Mouse (Mus musculus) brain, embryonic 14.5 days (tissue): ENCODE results near the gene Gm17428.
"Not testable (repeated sequence)": the region's sequence is repeated elsewhere in the genome, so short reads cannot be mapped to it uniquely, and the experiment has no call there.

Experiments
- CTCF ChIP-seq: fragments of 200-500 bp; IDR thresholded peaks from 2 replicates; pipeline ENCODE4 v1.5.1; 2012; ENCODE audit warnings: inconsistent platforms, mild to moderate bottlenecking, moderate library complexity, borderline replicate concordance; ENCODE audit not compliant: insufficient read depth, insufficient read length; ENCODE audit errors: extremely low read depth
- POLR2A ChIP-seq: fragments of 200-500 bp; IDR thresholded peaks from 2 replicates; pipeline ENCODE4 v1.6.1; 2012; ENCODE audit warnings: mild to moderate bottlenecking, inconsistent platforms, borderline replicate concordance; ENCODE audit not compliant: poor library complexity, insufficient read depth, insufficient read length, severe bottlenecking; ENCODE audit errors: extremely low read depth

DNA sequence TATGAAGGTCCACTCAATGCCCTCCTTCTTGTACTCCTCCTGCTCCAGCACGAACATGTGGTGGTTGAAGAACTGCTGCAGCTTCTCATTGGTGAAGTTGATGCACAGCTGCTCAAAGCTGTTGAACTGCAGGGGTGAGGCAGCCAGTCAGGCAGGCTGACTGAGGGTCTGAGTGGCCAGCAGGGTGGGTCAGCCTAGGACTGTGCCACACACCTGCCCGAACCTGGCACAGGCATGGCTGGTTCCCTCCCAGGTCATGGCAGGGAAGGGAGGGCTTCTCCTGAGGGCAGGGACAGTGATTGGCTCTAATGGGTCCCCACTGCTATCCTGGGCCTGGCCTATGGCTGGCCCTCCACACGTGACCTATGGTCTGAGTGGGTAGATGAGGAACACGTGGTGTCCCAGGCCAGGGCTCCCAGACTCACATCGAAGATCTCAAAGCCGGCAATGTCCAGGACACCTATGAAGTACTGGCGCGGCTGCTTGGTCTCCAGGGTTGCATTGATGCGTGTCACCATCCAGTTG, 11.7 kb downstream of the Gm17428 start:
- TF ChIP-seq POLR2A, CTCF: not testable (repeated sequence)
